Mouse (Mus musculus) embryonic fibroblast, embryonic 13.5 days (primary cell): ENCODE results near the gene Rpl3.

Experiments used
- CTCF ChIP-seq: IDR thresholded peaks from 2 replicates; pipeline ENCODE4 v1.5.1; 2011; ENCODE audit warnings: mild to moderate bottlenecking, control low read depth, low read length, moderate library complexity, borderline replicate concordance; ENCODE audit not compliant: insufficient read depth
- POLR2A ChIP-seq: IDR thresholded peaks from 2 replicates; pipeline ENCODE4 v1.6.1; 2011; ENCODE audit warnings: low read depth, mild to moderate bottlenecking, control low read depth, low read length, moderate library complexity

DNA sequence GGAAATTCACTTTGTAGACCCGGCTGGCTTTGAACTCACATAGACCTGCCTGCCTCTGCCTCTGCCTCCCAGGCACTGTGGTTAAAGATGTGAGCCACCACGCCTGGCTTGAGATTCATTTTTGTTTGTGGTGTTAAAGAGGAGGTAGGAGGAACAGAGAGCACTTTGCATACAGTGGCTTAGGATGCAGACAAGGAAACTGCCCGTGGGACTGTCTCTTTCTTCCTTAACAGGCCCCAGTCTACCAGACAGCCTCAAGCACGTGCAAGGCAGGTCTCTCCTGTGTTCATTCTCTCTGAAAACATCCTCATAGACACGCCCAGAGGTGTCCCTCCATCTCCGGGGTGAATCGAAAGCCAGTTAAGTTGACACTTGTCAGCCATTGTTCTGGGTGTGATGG lies 57.3 kb downstream of the Rpl3 start:
- no peak for TF ChIP-seq CTCF
- no peak for TF ChIP-seq POLR2A
